Mouse (Mus musculus): ENCODE results near the gene Kcnk5. TPM values are rescaled to one million over a fixed set of nuclear protein-coding genes. Genes with fewer than 3 reads are reported as not detected.
A peak's percentile ranks its signal among the peaks of the same experiment; 100 is the strongest.

Gene Kcnk5
- polyA plus RNA-seq, 1 experiment: 6.1 TPM

DNA sequence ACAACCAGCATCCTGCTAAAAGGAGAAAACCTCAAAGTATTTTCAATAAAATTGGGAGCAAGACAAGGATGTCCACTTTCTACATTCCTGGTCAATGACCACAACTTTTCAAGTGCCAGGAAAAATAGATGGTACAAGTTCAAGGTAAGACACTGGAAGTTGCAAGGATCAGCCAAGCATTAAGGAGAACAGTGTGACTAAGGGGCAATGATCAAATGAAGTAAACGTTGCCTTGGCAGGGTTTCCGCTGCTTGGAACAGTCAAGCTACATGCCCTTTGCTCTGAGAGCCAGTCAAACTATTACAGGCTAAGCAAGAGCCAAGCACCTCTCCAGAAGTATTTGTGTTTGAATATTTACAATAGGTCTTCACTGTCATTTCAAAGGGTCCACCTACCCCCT, 8.1 kb upstream of the Kcnk5 start:
- no peak for DNase-seq
- WGBS: 78% methylated on average over 2 of the region's 2 CpGs
- H3K27me3 ChIP-seq (ENCODE audit: control insufficient read depth, insufficient read depth, low read length): no peaks in the 10 kb centered on the region

GRCm38 (mm10) chr14:20185426-20185825, 3.8 kb upstream of the Kcnk5 start:
- Histone ChIP-seq H3K4me3 (ENCODE audit: control insufficient read depth, insufficient read depth, low read length) (no peak overlapping the region), H3K27ac (ENCODE audit: control insufficient read depth, insufficient read depth, low read length) (no peak overlapping the region), H3K4me1 (replicated peaks; ENCODE audit: control insufficient read depth, insufficient read depth, low read length) (peaks cover 16% of the 10 kb centered on the region), H3K27me3 (ENCODE audit: control insufficient read depth, insufficient read depth, low read length) (no peaks in the 10 kb centered on the region), H3K36me3 (ENCODE audit: control insufficient read depth, insufficient read depth, low read length) (no peaks in the 10 kb centered on the region)
- TF ChIP-seq POLR2A (IDR thresholded peaks at IDR 0.05; ENCODE audit: control insufficient read depth, extremely low read depth, insufficient read depth, low read length, poor library complexity) (no peak), CTCF (IDR thresholded peaks at IDR 0.05; ENCODE audit: borderline replicate concordance, control insufficient read depth, extremely low read depth, insufficient read depth, low read length, poor library complexity) (no peak)
- DNase-seq: no peak
- 96% methylated on average over 9 of the region's 9 CpGs for WGBS

More for the DNA sequence above, 8.1 kb upstream of the Kcnk5 start:
- no peak overlapping the region for H3K27ac ChIP-seq (ENCODE audit: control insufficient read depth, insufficient read depth, low read length)
- H3K4me1 ChIP-seq (replicated peaks; ENCODE audit: control insufficient read depth, insufficient read depth, low read length): no peaks in the 10 kb centered on the region
- no peak for TF ChIP-seq POLR2A (IDR thresholded peaks at IDR 0.05; ENCODE audit: control insufficient read depth, extremely low read depth, insufficient read depth, low read length, poor library complexity)
- no peak for TF ChIP-seq CTCF (IDR thresholded peaks at IDR 0.05; ENCODE audit: borderline replicate concordance, control insufficient read depth, extremely low read depth, insufficient read depth, low read length, poor library complexity)
- H3K4me3 ChIP-seq (ENCODE audit: control insufficient read depth, insufficient read depth, low read length): no peak overlapping the region
- H3K36me3 ChIP-seq (ENCODE audit: control insufficient read depth, insufficient read depth, low read length): no peaks in the 10 kb centered on the region

- no peak for DNase-seq
- 94% methylated on average over 5 of the region's 5 CpGs for WGBS
- Histone ChIP-seq H3K4me3 (ENCODE audit: control insufficient read depth, insufficient read depth, low read length) (no peak overlapping the region), H3K27ac (ENCODE audit: control insufficient read depth, insufficient read depth, low read length) (no peak overlapping the region), H3K36me3 (ENCODE audit: control insufficient read depth, insufficient read depth, low read length) (no peaks in the 10 kb centered on the region), H3K27me3 (ENCODE audit: control insufficient read depth, insufficient read depth, low read length) (no peaks in the 10 kb centered on the region), H3K4me1 (replicated peaks; ENCODE audit: control insufficient read depth, insufficient read depth, low read length) (peaks cover 31% of the 10 kb centered on the region)
- TF ChIP-seq CTCF (IDR thresholded peaks at IDR 0.05; ENCODE audit: borderline replicate concordance, control insufficient read depth, extremely low read depth, insufficient read depth, low read length, poor library complexity): no peak
- no peak for TF ChIP-seq POLR2A (IDR thresholded peaks at IDR 0.05; ENCODE audit: control insufficient read depth, extremely low read depth, insufficient read depth, low read length, poor library complexity)
Measured at GRCm38 (mm10) chr14:20183701-20184100, 2.1 kb upstream of the Kcnk5 start.

- H3K4me3 ChIP-seq (ENCODE audit: control insufficient read depth, insufficient read depth, low read length): no peak overlapping the region
- peaks cover 39% of the 10 kb centered on the region for H3K4me1 ChIP-seq (replicated peaks; ENCODE audit: control insufficient read depth, insufficient read depth, low read length)
- no peaks in the 10 kb centered on the region for H3K27me3 ChIP-seq (ENCODE audit: control insufficient read depth, insufficient read depth, low read length)
- H3K27ac ChIP-seq (ENCODE audit: control insufficient read depth, insufficient read depth, low read length): no peak overlapping the region
- no peaks in the 10 kb centered on the region for H3K36me3 ChIP-seq (ENCODE audit: control insufficient read depth, insufficient read depth, low read length)
- no peak for TF ChIP-seq CTCF (IDR thresholded peaks at IDR 0.05; ENCODE audit: borderline replicate concordance, control insufficient read depth, extremely low read depth, insufficient read depth, low read length, poor library complexity)
- no peak for TF ChIP-seq POLR2A (IDR thresholded peaks at IDR 0.05; ENCODE audit: control insufficient read depth, extremely low read depth, insufficient read depth, low read length, poor library complexity)
- 91% methylated on average over 7 of the region's 7 CpGs for WGBS
- DNase-seq: no peak
Measured at GRCm38 (mm10) chr14:20182596-20182995, 987 bp upstream of the Kcnk5 start.

DNA sequence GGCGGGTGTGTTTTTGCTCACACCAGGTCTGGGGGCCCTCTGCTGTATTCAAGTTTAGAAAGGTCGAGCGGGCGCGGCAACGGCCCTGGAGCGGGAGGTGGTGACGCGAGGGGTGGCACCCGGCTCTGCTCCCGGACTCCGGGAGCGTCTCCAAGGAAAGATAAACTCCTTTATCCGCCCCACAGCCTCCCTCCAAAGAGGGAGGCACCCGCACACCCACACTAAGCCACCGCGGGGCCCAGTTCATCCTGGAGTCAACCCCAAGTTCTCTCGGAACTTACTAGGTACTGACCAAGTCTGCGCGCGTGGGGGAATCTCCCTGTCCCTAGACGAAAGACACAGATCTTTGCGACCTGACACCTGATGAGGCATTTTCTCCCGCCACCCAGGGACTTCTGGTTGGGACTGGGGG, 852 bp downstream of the Kcnk5 start:
- peaks cover 41% of the 10 kb centered on the region for H3K4me1 ChIP-seq (replicated peaks; ENCODE audit: control insufficient read depth, insufficient read depth, low read length)
- H3K4me3 ChIP-seq (ENCODE audit: control insufficient read depth, insufficient read depth, low read length): peak overlapping the region; percentile 99
- TF ChIP-seq POLR2A (IDR thresholded peaks at IDR 0.05; ENCODE audit: control insufficient read depth, extremely low read depth, insufficient read depth, low read length, poor library complexity) (no peak), CTCF (IDR thresholded peaks at IDR 0.05; ENCODE audit: borderline replicate concordance, control insufficient read depth, extremely low read depth, insufficient read depth, low read length, poor library complexity) (no peak)
- WGBS: under 1% methylated on average over 24 of the region's 24 CpGs
- no peaks in the 10 kb centered on the region for H3K27me3 ChIP-seq (ENCODE audit: control insufficient read depth, insufficient read depth, low read length)
- no peaks in the 10 kb centered on the region for H3K36me3 ChIP-seq (ENCODE audit: control insufficient read depth, insufficient read depth, low read length)
- H3K27ac ChIP-seq (ENCODE audit: control insufficient read depth, insufficient read depth, low read length): no peak overlapping the region
- DNase-seq: no peak

GRCm38 (mm10) chr14:20180304-20180703, 1.3 kb downstream of the Kcnk5 start:
- 2% methylated on average over 6 of the region's 6 CpGs for WGBS
- no peaks in the 10 kb centered on the region for H3K27me3 ChIP-seq (ENCODE audit: control insufficient read depth, insufficient read depth, low read length)
- peak overlapping the region; percentile 99 for H3K4me3 ChIP-seq (ENCODE audit: control insufficient read depth, insufficient read depth, low read length)
- H3K36me3 ChIP-seq (ENCODE audit: control insufficient read depth, insufficient read depth, low read length): no peaks in the 10 kb centered on the region
- DNase-seq: no peak
- no peak for TF ChIP-seq CTCF (IDR thresholded peaks at IDR 0.05; ENCODE audit: borderline replicate concordance, control insufficient read depth, extremely low read depth, insufficient read depth, low read length, poor library complexity)
- no peak for TF ChIP-seq POLR2A (IDR thresholded peaks at IDR 0.05; ENCODE audit: control insufficient read depth, extremely low read depth, insufficient read depth, low read length, poor library complexity)
- H3K27ac ChIP-seq (ENCODE audit: control insufficient read depth, insufficient read depth, low read length): no peak overlapping the region
- H3K4me1 ChIP-seq (replicated peaks; ENCODE audit: control insufficient read depth, insufficient read depth, low read length): peaks cover 41% of the 10 kb centered on the region

- H3K27ac ChIP-seq (ENCODE audit: control insufficient read depth, insufficient read depth, low read length): no peak overlapping the region
- H3K4me3 ChIP-seq (ENCODE audit: control insufficient read depth, insufficient read depth, low read length): no peak overlapping the region; the same call in 1 of the 2 replicates
- H3K36me3 ChIP-seq (ENCODE audit: control insufficient read depth, insufficient read depth, low read length): no peaks in the 10 kb centered on the region
- peaks cover 41% of the 10 kb centered on the region for H3K4me1 ChIP-seq (replicated peaks; ENCODE audit: control insufficient read depth, insufficient read depth, low read length)
- TF ChIP-seq CTCF (IDR thresholded peaks at IDR 0.05; ENCODE audit: borderline replicate concordance, control insufficient read depth, extremely low read depth, insufficient read depth, low read length, poor library complexity): no peak
- no peak for TF ChIP-seq POLR2A (IDR thresholded peaks at IDR 0.05; ENCODE audit: control insufficient read depth, extremely low read depth, insufficient read depth, low read length, poor library complexity)
- DNase-seq: no peak
- 15% methylated on average over 5 of the region's 5 CpGs for WGBS
- no peaks in the 10 kb centered on the region for H3K27me3 ChIP-seq (ENCODE audit: control insufficient read depth, insufficient read depth, low read length)
Measured at GRCm38 (mm10) chr14:20179731-20180280, 1.8 kb downstream of the Kcnk5 start.

All from thymus, adult 2 months (tissue).